Mouse (Mus musculus): ENCODE data around the gene Mbnl2. TPM values are rescaled to one million over a fixed set of nuclear protein-coding genes. Genes with fewer than 3 reads are reported as not detected.

The Mbnl2 gene
- polyA plus RNA-seq, 1 experiment from 2014 or later, result 17.9 TPM

GRCm38 (mm10) chr14:120373026-120374024 lies 97.9 kb downstream of the Mbnl2 start:
- Histone ChIP-seq H3K36me3 (ENCODE audit: control insufficient read depth, insufficient read depth, low read length) (no peaks in the 10 kb centered on the region), H3K4me1 (ENCODE audit: control insufficient read depth, insufficient read depth, low read length) (no peaks in the 10 kb centered on the region), H3K9ac (replicated peaks; ENCODE audit: low read depth, low read length) (no peak overlapping the region), H3K9me3 (ENCODE audit: control insufficient read depth, low read length) (no peaks in the 10 kb centered on the region), H3K4me3 (ENCODE audit: low read depth, low read length) (no peak overlapping the region), H3K4me2 (ENCODE audit: low read depth, low read length) (no peak overlapping the region), H3K27ac (ENCODE audit: low read depth, low read length) (no peak overlapping the region), H3K27me3 (ENCODE audit: control insufficient read depth, insufficient read depth, low read length) (no peaks in the 10 kb centered on the region)
- no peak for ATAC-seq (ENCODE audit: low read depth)
- 80% methylated on average over 11 of the region's 11 CpGs for WGBS

GRCm38 (mm10) chr14:120374786-120375185 lies 99.3 kb downstream of the Mbnl2 start:
- no peaks in the 10 kb centered on the region for H3K4me1 ChIP-seq (ENCODE audit: control insufficient read depth, insufficient read depth, low read length)
- no peaks in the 10 kb centered on the region for H3K36me3 ChIP-seq (ENCODE audit: control insufficient read depth, insufficient read depth, low read length)
- no peak overlapping the region for H3K9ac ChIP-seq (replicated peaks; ENCODE audit: low read depth, low read length)
- no peak overlapping the region for H3K4me2 ChIP-seq (ENCODE audit: low read depth, low read length)
- H3K9me3 ChIP-seq (ENCODE audit: control insufficient read depth, low read length), result no peaks in the 10 kb centered on the region
- ATAC-seq (ENCODE audit: low read depth), result no peak
- no peaks in the 10 kb centered on the region for H3K27me3 ChIP-seq (ENCODE audit: control insufficient read depth, insufficient read depth, low read length)
- WGBS, result 96% methylated on average over 14 of the region's 14 CpGs
- H3K4me3 ChIP-seq (ENCODE audit: low read depth, low read length), result no peak overlapping the region
- H3K27ac ChIP-seq (ENCODE audit: low read depth, low read length), result no peak overlapping the region

GRCm38 (mm10) chr14:120377192-120377591 lies 101.7 kb downstream of the Mbnl2 start:
- Histone ChIP-seq H3K9ac (replicated peaks; ENCODE audit: low read depth, low read length) (no peak overlapping the region), H3K27me3 (ENCODE audit: control insufficient read depth, insufficient read depth, low read length) (no peaks in the 10 kb centered on the region), H3K4me2 (ENCODE audit: low read depth, low read length) (no peak overlapping the region), H3K27ac (ENCODE audit: low read depth, low read length) (no peak overlapping the region), H3K36me3 (ENCODE audit: control insufficient read depth, insufficient read depth, low read length) (no peaks in the 10 kb centered on the region), H3K9me3 (ENCODE audit: control insufficient read depth, low read length) (no peaks in the 10 kb centered on the region), H3K4me3 (ENCODE audit: low read depth, low read length) (no peak overlapping the region), H3K4me1 (ENCODE audit: control insufficient read depth, insufficient read depth, low read length) (no peaks in the 10 kb centered on the region)
- ATAC-seq (ENCODE audit: low read depth), result no peak
- WGBS, result 93% methylated on average over 4 of the region's 4 CpGs

GRCm38 (mm10) chr14:120378002-120378401 lies 102.5 kb downstream of the Mbnl2 start:
- 80% methylated on average over 8 of the region's 8 CpGs for WGBS

GRCm38 (mm10) chr14:120379716-120380115 lies 104.2 kb downstream of the Mbnl2 start:
- Histone ChIP-seq H3K4me1 (ENCODE audit: control insufficient read depth, insufficient read depth, low read length) (no peaks in the 10 kb centered on the region; the same call in 1 of the 2 replicates), H3K4me2 (ENCODE audit: low read depth, low read length) (no peak overlapping the region), H3K9me3 (ENCODE audit: control insufficient read depth, low read length) (no peaks in the 10 kb centered on the region), H3K9ac (replicated peaks; ENCODE audit: low read depth, low read length) (no peak overlapping the region), H3K27ac (ENCODE audit: low read depth, low read length) (no peak overlapping the region; the same call in 1 of the 2 replicates), H3K4me3 (ENCODE audit: low read depth, low read length) (no peak overlapping the region), H3K27me3 (ENCODE audit: control insufficient read depth, insufficient read depth, low read length) (no peaks in the 10 kb centered on the region), H3K36me3 (ENCODE audit: control insufficient read depth, insufficient read depth, low read length) (no peaks in the 10 kb centered on the region)
- WGBS, result 83% methylated on average over 4 of the region's 4 CpGs
- ATAC-seq (ENCODE audit: low read depth), result no peak

More at GRCm38 (mm10) chr14:120378002-120378401, 102.5 kb downstream of the Mbnl2 start:
- H3K27ac ChIP-seq (ENCODE audit: low read depth, low read length), result no peak overlapping the region
- no peak for ATAC-seq (ENCODE audit: low read depth)
- no peak overlapping the region for H3K4me3 ChIP-seq (ENCODE audit: low read depth, low read length)
- H3K4me2 ChIP-seq (ENCODE audit: low read depth, low read length), result no peak overlapping the region
- no peaks in the 10 kb centered on the region for H3K4me1 ChIP-seq (ENCODE audit: control insufficient read depth, insufficient read depth, low read length)
- no peaks in the 10 kb centered on the region for H3K9me3 ChIP-seq (ENCODE audit: control insufficient read depth, low read length)
- H3K9ac ChIP-seq (replicated peaks; ENCODE audit: low read depth, low read length), result no peak overlapping the region
- H3K36me3 ChIP-seq (ENCODE audit: control insufficient read depth, insufficient read depth, low read length), result no peaks in the 10 kb centered on the region
- no peaks in the 10 kb centered on the region for H3K27me3 ChIP-seq (ENCODE audit: control insufficient read depth, insufficient read depth, low read length)

- Histone ChIP-seq H3K27ac (ENCODE audit: low read depth, low read length) (no peak overlapping the region), H3K4me1 (ENCODE audit: control insufficient read depth, insufficient read depth, low read length) (no peaks in the 10 kb centered on the region; the same call in 1 of the 2 replicates), H3K4me2 (ENCODE audit: low read depth, low read length) (no peak overlapping the region), H3K9me3 (ENCODE audit: control insufficient read depth, low read length) (no peaks in the 10 kb centered on the region), H3K36me3 (ENCODE audit: control insufficient read depth, insufficient read depth, low read length) (no peaks in the 10 kb centered on the region), H3K27me3 (ENCODE audit: control insufficient read depth, insufficient read depth, low read length) (no peaks in the 10 kb centered on the region), H3K4me3 (ENCODE audit: low read depth, low read length) (no peak overlapping the region), H3K9ac (replicated peaks; ENCODE audit: low read depth, low read length) (no peak overlapping the region)
- no peak for ATAC-seq (ENCODE audit: low read depth)
- 82% methylated on average over 26 of the region's 26 CpGs for WGBS
These were observed 106.1 kb downstream of the Mbnl2 start for GRCm38 (mm10) chr14:120381378-120382134.

- no peak overlapping the region for H3K4me2 ChIP-seq (ENCODE audit: low read depth, low read length)
- H3K4me1 ChIP-seq (ENCODE audit: control insufficient read depth, insufficient read depth, low read length), result no peaks in the 10 kb centered on the region; the same call in 1 of the 2 replicates
- no peak overlapping the region for H3K27ac ChIP-seq (ENCODE audit: low read depth, low read length)
- no peak for ATAC-seq (ENCODE audit: low read depth)
- H3K27me3 ChIP-seq (ENCODE audit: control insufficient read depth, insufficient read depth, low read length), result no peaks in the 10 kb centered on the region
- no peak overlapping the region for H3K4me3 ChIP-seq (ENCODE audit: low read depth, low read length)
- H3K36me3 ChIP-seq (ENCODE audit: control insufficient read depth, insufficient read depth, low read length), result no peaks in the 10 kb centered on the region
- 88% methylated on average over 5 of the region's 5 CpGs for WGBS
- no peaks in the 10 kb centered on the region for H3K9me3 ChIP-seq (ENCODE audit: control insufficient read depth, low read length)
- no peak overlapping the region for H3K9ac ChIP-seq (replicated peaks; ENCODE audit: low read depth, low read length)
These were observed 106.7 kb downstream of the Mbnl2 start for GRCm38 (mm10) chr14:120382179-120382578.

- Histone ChIP-seq H3K9ac (replicated peaks; ENCODE audit: low read depth, low read length) (no peak overlapping the region), H3K27ac (ENCODE audit: low read depth, low read length) (no peak overlapping the region), H3K4me3 (ENCODE audit: low read depth, low read length) (no peak overlapping the region), H3K4me1 (ENCODE audit: control insufficient read depth, insufficient read depth, low read length) (no peaks in the 10 kb centered on the region; the same call in 1 of the 2 replicates), H3K36me3 (ENCODE audit: control insufficient read depth, insufficient read depth, low read length) (no peaks in the 10 kb centered on the region), H3K9me3 (ENCODE audit: control insufficient read depth, low read length) (no peaks in the 10 kb centered on the region), H3K27me3 (ENCODE audit: control insufficient read depth, insufficient read depth, low read length) (no peaks in the 10 kb centered on the region), H3K4me2 (ENCODE audit: low read depth, low read length) (no peak overlapping the region)
- ATAC-seq (ENCODE audit: low read depth), result no peak
- WGBS, result 59% methylated on average over 11 of the region's 11 CpGs
These were observed 107.8 kb downstream of the Mbnl2 start for GRCm38 (mm10) chr14:120383186-120383851.

Measured in neural tube, embryonic 14.5 days (tissue).